Mouse (Mus musculus): ENCODE data around the gene Plcb1. TPM values are rescaled to one million over a fixed set of nuclear protein-coding genes. Genes with fewer than 3 reads are reported as not detected.

Gene Plcb1
- polyA plus RNA-seq, 1 experiment = 0.55 TPM

DNA sequence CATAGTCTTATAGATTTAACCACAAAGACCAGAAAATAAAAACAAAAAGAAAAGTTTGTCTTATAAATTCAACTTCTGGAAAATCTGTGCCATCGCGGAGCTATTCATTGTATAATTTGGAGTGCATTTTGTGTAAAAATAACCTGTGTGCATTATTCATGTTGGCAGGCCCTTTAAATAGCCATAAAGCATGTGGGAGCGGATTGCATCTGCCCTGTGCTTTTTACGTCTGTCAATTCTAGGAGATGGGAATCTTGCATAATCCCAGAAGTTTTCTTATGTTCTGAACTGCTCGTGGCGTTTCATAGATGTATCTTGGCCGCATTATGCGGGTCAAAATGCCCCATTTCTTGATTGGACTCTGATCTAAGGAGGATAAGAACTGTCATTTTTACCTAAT is 224.5 kb downstream of the Plcb1 start:
- Histone ChIP-seq H3K27me3 (ENCODE audit: control insufficient read depth, insufficient read depth, insufficient read length) (no peaks in the 10 kb centered on the region), H3K36me3 (ENCODE audit: control insufficient read depth, insufficient read depth) (no peaks in the 10 kb centered on the region), H3K79me2 (ENCODE audit: control insufficient read depth, insufficient read depth) (no peaks in the 10 kb centered on the region), H3K79me3 (ENCODE audit: low read depth) (no peaks in the 10 kb centered on the region), H3ac (ENCODE audit: control insufficient read depth, insufficient read length, low read depth) (no peak overlapping the region), H3K4me3 (ENCODE audit: insufficient read depth, poor library complexity, severe bottlenecking) (no peak overlapping the region)
- TF ChIP-seq MAX (IDR thresholded peaks at IDR 0.05) (no peak), CEBPB (IDR thresholded peaks at IDR 0.05; ENCODE audit: low read depth) (no peak), FOSL1 (IDR thresholded peaks at IDR 0.05; ENCODE audit: insufficient read depth, low read length, poor library complexity, severe bottlenecking) (no peak), MYOG (IDR thresholded peaks at IDR 0.05; ENCODE audit: control insufficient read depth, extremely low read depth, insufficient read length) (no peak), MYOD1 (IDR thresholded peaks at IDR 0.05; ENCODE audit: control insufficient read depth, insufficient read length, low read depth) (no peak), USF1 (IDR thresholded peaks at IDR 0.05; ENCODE audit: low read depth) (no peak), CTCF (IDR thresholded peaks at IDR 0.05; ENCODE audit: control insufficient read depth, insufficient read depth, insufficient read length) (no peak)

DNA sequence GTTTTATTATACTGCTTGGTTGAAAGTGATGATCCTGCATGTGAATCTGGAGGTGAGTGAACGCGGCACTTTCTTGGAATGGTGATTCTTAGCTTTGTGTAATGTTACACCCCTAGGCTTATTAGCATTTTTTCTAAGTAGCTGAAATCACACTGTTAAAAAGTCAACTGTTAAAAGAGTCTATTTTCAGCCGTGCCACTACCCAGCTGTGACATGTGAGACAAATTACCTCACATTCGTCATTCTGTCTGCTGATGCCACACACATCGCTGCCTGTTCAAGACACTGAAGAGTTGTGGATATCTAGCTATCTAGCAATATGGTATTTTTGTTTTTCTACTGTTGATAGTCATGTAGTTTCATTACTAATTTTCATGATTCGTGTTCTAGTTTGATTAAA is 229.6 kb downstream of the Plcb1 start:
- no peaks in the 10 kb centered on the region for H3K27me3 ChIP-seq (ENCODE audit: control insufficient read depth, insufficient read depth, insufficient read length)
- H3K79me3 ChIP-seq (ENCODE audit: low read depth) = no peaks in the 10 kb centered on the region
- TF ChIP-seq FOSL1 (IDR thresholded peaks at IDR 0.05; ENCODE audit: insufficient read depth, low read length, poor library complexity, severe bottlenecking) = no peak
- no peak for TF ChIP-seq USF1 (IDR thresholded peaks at IDR 0.05; ENCODE audit: low read depth)
- TF ChIP-seq MYOD1 (IDR thresholded peaks at IDR 0.05; ENCODE audit: control insufficient read depth, insufficient read length, low read depth) = no peak
- no peak for TF ChIP-seq CTCF (IDR thresholded peaks at IDR 0.05; ENCODE audit: control insufficient read depth, insufficient read depth, insufficient read length)
- TF ChIP-seq MYOG (IDR thresholded peaks at IDR 0.05; ENCODE audit: control insufficient read depth, extremely low read depth, insufficient read length) = no peak
- no peak for TF ChIP-seq MAX (IDR thresholded peaks at IDR 0.05)
- no peak for TF ChIP-seq CEBPB (IDR thresholded peaks at IDR 0.05; ENCODE audit: low read depth)
- H3K79me2 ChIP-seq (ENCODE audit: control insufficient read depth, insufficient read depth) = no peaks in the 10 kb centered on the region
- H3K4me3 ChIP-seq (ENCODE audit: insufficient read depth, poor library complexity, severe bottlenecking) = no peak overlapping the region
- H3ac ChIP-seq (ENCODE audit: control insufficient read depth, insufficient read length, low read depth) = no peak overlapping the region
- no peaks in the 10 kb centered on the region for H3K36me3 ChIP-seq (ENCODE audit: control insufficient read depth, insufficient read depth)

DNA sequence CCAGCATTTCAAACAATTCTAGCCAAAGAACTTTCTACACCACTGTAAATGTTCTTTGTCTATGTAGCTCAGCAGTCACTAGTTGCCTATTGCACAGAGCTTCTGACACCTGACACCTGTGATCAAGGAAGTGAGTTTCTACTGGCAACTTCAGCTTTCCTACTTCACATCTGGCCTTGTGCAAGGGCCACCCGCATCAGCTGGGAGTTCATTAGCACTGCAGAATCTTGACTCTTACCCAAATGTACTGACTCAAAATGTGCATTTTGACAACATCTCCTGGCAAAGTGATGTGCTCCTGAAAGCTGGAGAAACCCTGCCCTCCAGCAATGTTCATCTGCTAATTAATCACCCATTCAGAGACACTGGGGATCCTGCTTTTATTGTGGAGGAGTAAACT is 232.4 kb downstream of the Plcb1 start:
- no peak overlapping the region for H3ac ChIP-seq (ENCODE audit: control insufficient read depth, insufficient read length, low read depth)
- H3K79me2 ChIP-seq (ENCODE audit: control insufficient read depth, insufficient read depth) = no peaks in the 10 kb centered on the region
- no peaks in the 10 kb centered on the region for H3K79me3 ChIP-seq (ENCODE audit: low read depth)
- no peak for TF ChIP-seq CEBPB (IDR thresholded peaks at IDR 0.05; ENCODE audit: low read depth)
- no peak for TF ChIP-seq MAX (IDR thresholded peaks at IDR 0.05)
- no peak for TF ChIP-seq FOSL1 (IDR thresholded peaks at IDR 0.05; ENCODE audit: insufficient read depth, low read length, poor library complexity, severe bottlenecking)
- TF ChIP-seq CTCF (IDR thresholded peaks at IDR 0.05; ENCODE audit: control insufficient read depth, insufficient read depth, insufficient read length) = no peak
- TF ChIP-seq USF1 (IDR thresholded peaks at IDR 0.05; ENCODE audit: low read depth) = no peak
- TF ChIP-seq MYOD1 (IDR thresholded peaks at IDR 0.05; ENCODE audit: control insufficient read depth, insufficient read length, low read depth) = no peak
- TF ChIP-seq MYOG (IDR thresholded peaks at IDR 0.05; ENCODE audit: control insufficient read depth, extremely low read depth, insufficient read length) = no peak
- H3K27me3 ChIP-seq (ENCODE audit: control insufficient read depth, insufficient read depth, insufficient read length) = no peaks in the 10 kb centered on the region
- no peaks in the 10 kb centered on the region for H3K36me3 ChIP-seq (ENCODE audit: control insufficient read depth, insufficient read depth)
- no peak overlapping the region for H3K4me3 ChIP-seq (ENCODE audit: insufficient read depth, poor library complexity, severe bottlenecking)

DNA sequence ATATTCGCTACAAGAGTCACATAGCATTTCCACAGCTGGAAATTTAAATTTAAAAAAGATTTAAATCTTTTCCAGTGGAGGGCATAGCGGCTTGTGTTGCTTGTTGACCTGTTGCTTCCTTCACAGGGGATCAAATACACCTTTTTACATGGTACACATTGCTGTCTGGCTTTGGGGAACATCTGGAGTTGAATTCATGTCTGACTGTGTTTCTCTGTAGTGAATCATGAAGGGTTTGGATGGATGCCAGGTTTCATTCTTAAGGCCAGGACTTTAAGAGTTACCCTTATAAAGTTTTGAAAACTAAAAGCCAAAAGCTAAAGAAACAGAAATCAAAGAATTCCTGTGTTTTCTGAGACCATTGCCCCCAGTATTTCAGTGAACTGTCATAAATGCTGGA is 232.8 kb downstream of the Plcb1 start:
- Histone ChIP-seq H3K27me3 (ENCODE audit: control insufficient read depth, insufficient read depth, insufficient read length) (no peaks in the 10 kb centered on the region), H3K36me3 (ENCODE audit: control insufficient read depth, insufficient read depth) (no peaks in the 10 kb centered on the region), H3K79me3 (ENCODE audit: low read depth) (no peaks in the 10 kb centered on the region), H3K79me2 (ENCODE audit: control insufficient read depth, insufficient read depth) (no peaks in the 10 kb centered on the region), H3ac (ENCODE audit: control insufficient read depth, insufficient read length, low read depth) (no peak overlapping the region), H3K4me3 (ENCODE audit: insufficient read depth, poor library complexity, severe bottlenecking) (no peak overlapping the region)
- TF ChIP-seq USF1 (IDR thresholded peaks at IDR 0.05; ENCODE audit: low read depth) = no peak
- TF ChIP-seq MAX (IDR thresholded peaks at IDR 0.05) = no peak
- no peak for TF ChIP-seq MYOD1 (IDR thresholded peaks at IDR 0.05; ENCODE audit: control insufficient read depth, insufficient read length, low read depth)
- no peak for TF ChIP-seq CTCF (IDR thresholded peaks at IDR 0.05; ENCODE audit: control insufficient read depth, insufficient read depth, insufficient read length)
- TF ChIP-seq CEBPB (IDR thresholded peaks at IDR 0.05; ENCODE audit: low read depth) = no peak
- no peak for TF ChIP-seq MYOG (IDR thresholded peaks at IDR 0.05; ENCODE audit: control insufficient read depth, extremely low read depth, insufficient read length)
- TF ChIP-seq FOSL1 (IDR thresholded peaks at IDR 0.05; ENCODE audit: insufficient read depth, low read length, poor library complexity, severe bottlenecking) = no peak

DNA sequence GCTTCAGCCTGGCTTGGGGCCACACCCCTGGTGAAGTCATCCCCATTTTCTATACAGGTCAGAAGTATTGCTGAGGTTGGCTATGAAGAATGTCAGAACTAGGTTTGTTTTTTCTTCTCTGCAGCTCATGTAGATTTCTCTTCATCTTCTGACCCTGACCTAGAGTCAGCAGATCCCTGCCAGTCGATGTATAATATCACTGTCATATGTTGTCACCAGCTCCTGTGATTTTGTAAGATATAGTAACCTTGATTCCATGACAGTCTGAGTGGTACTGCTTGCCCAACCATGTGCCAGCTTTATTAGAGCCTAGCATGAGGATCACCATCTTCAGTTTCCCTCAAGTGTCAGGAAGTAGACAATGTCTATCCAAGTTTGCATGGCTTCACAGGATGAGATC is 233.7 kb downstream of the Plcb1 start:
- H3K4me3 ChIP-seq (ENCODE audit: insufficient read depth, poor library complexity, severe bottlenecking) = no peak overlapping the region
- no peaks in the 10 kb centered on the region for H3K27me3 ChIP-seq (ENCODE audit: control insufficient read depth, insufficient read depth, insufficient read length)
- H3K79me2 ChIP-seq (ENCODE audit: control insufficient read depth, insufficient read depth) = no peaks in the 10 kb centered on the region
- no peak overlapping the region for H3ac ChIP-seq (ENCODE audit: control insufficient read depth, insufficient read length, low read depth)
- no peaks in the 10 kb centered on the region for H3K79me3 ChIP-seq (ENCODE audit: low read depth)
- TF ChIP-seq USF1 (IDR thresholded peaks at IDR 0.05; ENCODE audit: low read depth) = no peak
- TF ChIP-seq FOSL1 (IDR thresholded peaks at IDR 0.05; ENCODE audit: insufficient read depth, low read length, poor library complexity, severe bottlenecking) = no peak
- no peaks in the 10 kb centered on the region for H3K36me3 ChIP-seq (ENCODE audit: control insufficient read depth, insufficient read depth)

DNA sequence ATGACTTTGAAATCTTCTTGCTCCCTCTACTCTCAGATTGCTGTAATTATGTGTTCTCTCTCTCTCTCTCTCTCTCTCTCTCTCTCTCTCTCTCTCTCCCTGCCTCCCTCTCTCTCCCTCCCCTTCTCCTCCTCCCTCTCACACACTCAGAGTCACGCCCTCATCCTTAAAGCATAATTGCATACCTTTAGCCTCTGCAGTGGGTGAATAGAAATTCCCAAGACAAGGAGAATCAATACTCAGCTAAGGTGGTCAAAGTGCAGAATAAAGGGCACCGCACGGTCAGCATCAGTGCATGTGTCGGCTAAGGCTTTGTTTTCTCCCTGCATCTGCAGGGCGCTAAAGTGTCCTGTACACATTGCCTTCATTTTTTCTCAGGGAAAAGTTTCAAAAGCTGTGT is 243.4 kb downstream of the Plcb1 start:
- H3K79me3 ChIP-seq (ENCODE audit: low read depth) = no peaks in the 10 kb centered on the region
- no peaks in the 10 kb centered on the region for H3K36me3 ChIP-seq (ENCODE audit: control insufficient read depth, insufficient read depth)
- H3ac ChIP-seq (ENCODE audit: control insufficient read depth, insufficient read length, low read depth) = no peak overlapping the region
- no peaks in the 10 kb centered on the region for H3K79me2 ChIP-seq (ENCODE audit: control insufficient read depth, insufficient read depth)
- no peaks in the 10 kb centered on the region for H3K27me3 ChIP-seq (ENCODE audit: control insufficient read depth, insufficient read depth, insufficient read length)
- TF ChIP-seq MAX (IDR thresholded peaks at IDR 0.05) = no peak
- TF ChIP-seq USF1 (IDR thresholded peaks at IDR 0.05; ENCODE audit: low read depth) = no peak
- TF ChIP-seq CTCF (IDR thresholded peaks at IDR 0.05; ENCODE audit: control insufficient read depth, insufficient read depth, insufficient read length) = no peak
- TF ChIP-seq MYOD1 (IDR thresholded peaks at IDR 0.05; ENCODE audit: control insufficient read depth, insufficient read length, low read depth) = no peak
- TF ChIP-seq FOSL1 (IDR thresholded peaks at IDR 0.05; ENCODE audit: insufficient read depth, low read length, poor library complexity, severe bottlenecking) = no peak
- no peak for TF ChIP-seq CEBPB (IDR thresholded peaks at IDR 0.05; ENCODE audit: low read depth)
- no peak for TF ChIP-seq MYOG (IDR thresholded peaks at IDR 0.05; ENCODE audit: control insufficient read depth, extremely low read depth, insufficient read length)
- H3K4me3 ChIP-seq (ENCODE audit: insufficient read depth, poor library complexity, severe bottlenecking) = no peak overlapping the region
